Mouse (Mus musculus) layer of hippocampus, adult 2 months (tissue): ENCODE data around the gene Rab20. TPM values are rescaled to one million over a fixed set of nuclear protein-coding genes. Genes with fewer than 3 reads are reported as not detected.

Source experiments
- DNase-seq, 2 experiments: peaks; one replicate each; pipeline ENCODE4 v3.0.0; 2022; ENCODE audit warnings: low spot score in 2 of 2
- H3K27ac ChIP-seq: fragments of 200-600 bp; 2 replicates; pipeline ENCODE4 v1.8.1; 2022
- H3K4me3 ChIP-seq: fragments of 200-600 bp; 2 replicates; pipeline ENCODE4 v1.8.1; 2022; ENCODE audit warnings: mild to moderate bottlenecking
- CTCF ChIP-seq: fragments of 200-600 bp; conservative IDR thresholded peaks from 2 replicates; pipeline ENCODE4 v1.8.1; 2022; ENCODE audit warnings: antibody characterized with exemption, mild to moderate bottlenecking, moderate library complexity
- total RNA-seq, 2 experiments: library from RNA; stranded (reverse); gene quantifications; 2 replicates each; pipeline ENCODE4 v1.2.3; 2021

Rab20 gene
- total RNA-seq, 2 experiments from 2014 or later: not detected

DNA sequence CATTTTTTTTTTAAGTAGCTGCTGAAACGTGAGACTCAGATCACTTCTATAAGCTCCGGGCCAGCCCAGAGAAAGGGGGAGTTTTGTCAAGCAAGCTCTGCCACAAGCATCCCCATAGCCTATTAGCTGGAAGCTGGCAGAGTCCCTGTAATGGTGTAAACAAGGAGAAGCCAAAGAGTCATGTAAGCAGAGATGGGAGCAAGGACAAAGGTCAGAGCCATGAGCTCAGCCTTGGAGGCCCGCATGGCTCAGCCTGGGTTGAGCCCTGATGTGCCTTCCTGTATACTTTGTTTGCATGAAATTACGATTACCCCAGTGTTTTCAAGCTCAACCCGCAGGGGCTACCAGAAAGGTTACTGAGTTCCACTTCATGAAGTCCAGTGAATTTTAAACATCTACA is 19.5 kb downstream of the Rab20 start:
- H3K27ac ChIP-seq: no peak overlapping the region
- no peak overlapping the region for H3K4me3 ChIP-seq
- TF ChIP-seq CTCF: no peak
- no peak for DNase-seq

DNA sequence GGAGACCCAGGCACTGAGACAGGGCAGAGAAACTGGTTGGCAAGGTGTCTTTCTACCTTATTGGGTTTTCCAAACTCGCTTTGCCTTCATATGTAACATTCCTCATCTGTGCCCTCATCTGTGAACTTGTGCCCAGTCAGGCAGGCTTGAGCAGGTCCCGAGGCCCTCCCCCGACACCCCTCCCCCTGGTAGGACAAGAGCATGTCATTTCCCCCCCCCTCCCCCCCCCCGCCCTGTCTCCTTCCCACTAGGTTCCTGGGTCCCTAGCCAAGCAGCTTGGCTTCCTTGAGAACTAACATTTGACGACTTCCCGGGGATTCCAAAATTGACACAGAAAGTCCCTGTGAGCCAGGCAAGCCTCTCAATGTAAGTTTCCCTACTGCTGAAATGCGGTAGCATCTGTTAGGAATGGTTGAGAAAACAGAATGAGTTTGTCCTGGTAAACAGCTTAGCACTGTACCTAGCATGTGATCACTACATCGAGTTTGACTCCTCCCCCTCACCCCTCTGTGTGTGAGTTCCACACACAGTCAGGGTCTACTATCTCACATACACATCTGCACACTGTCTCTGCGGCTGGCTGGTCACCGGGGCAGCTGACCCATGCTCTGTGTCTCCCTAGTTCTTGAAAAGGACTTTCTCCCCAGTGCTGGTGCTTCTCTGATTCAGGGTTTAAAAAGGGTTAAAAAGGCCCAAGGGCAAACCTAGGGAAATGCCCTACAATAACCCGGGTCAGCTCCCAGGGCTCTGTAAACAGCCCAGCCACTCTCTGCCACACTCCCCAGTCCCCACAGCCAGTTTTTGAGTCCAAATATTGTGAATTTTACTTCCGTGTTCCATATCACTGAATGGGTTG is 20.3 kb downstream of the Rab20 start:
- no peak for TF ChIP-seq CTCF
- H3K4me3 ChIP-seq: no peak overlapping the region
- DNase-seq: no peak
- no peak overlapping the region for H3K27ac ChIP-seq

DNA sequence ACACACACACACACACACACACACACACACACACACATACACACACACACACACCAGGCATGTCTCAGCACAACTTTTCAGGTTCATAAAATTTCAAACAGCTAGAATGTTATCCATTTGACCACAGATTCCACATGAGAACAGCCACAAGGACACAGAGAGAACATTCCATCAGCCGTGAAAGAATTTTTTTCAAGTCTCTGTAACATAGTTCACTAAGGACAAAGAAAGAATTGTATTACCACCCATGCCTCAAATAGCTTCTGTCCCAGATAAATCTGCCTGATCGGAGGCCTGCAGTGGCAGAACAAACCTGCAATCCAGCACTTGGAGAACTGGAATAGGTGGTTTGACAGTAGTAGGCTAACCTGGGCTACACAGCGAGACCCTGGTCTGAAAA is 21.2 kb downstream of the Rab20 start:
- Histone ChIP-seq H3K4me3 (no peak overlapping the region), H3K27ac (no peak overlapping the region)
- DNase-seq: no peak
- TF ChIP-seq CTCF: no peak

DNA sequence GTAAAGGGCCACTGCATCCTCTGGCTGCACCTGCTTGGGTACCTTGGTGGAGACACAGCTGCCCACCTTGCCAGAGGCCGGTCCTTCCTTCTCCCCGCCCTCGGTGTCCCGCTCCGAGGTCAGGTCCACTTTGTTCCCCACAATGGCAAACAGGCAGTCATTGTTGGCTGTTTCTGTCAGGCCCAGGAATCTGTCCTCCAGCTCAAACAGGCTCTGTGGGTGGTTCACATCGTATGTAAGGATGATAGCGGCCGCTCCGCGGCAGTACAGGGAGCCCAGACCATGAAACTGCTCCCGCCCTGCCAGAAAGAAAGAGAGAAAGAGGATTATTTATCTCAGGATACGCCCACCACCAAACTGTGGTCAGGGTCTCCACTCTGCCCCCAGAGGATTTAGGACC is 24.3 kb downstream of the Rab20 start:
- Histone ChIP-seq H3K27ac (no peak overlapping the region), H3K4me3 (no peak overlapping the region)
- no peak for DNase-seq
- TF ChIP-seq CTCF: no peak

DNA sequence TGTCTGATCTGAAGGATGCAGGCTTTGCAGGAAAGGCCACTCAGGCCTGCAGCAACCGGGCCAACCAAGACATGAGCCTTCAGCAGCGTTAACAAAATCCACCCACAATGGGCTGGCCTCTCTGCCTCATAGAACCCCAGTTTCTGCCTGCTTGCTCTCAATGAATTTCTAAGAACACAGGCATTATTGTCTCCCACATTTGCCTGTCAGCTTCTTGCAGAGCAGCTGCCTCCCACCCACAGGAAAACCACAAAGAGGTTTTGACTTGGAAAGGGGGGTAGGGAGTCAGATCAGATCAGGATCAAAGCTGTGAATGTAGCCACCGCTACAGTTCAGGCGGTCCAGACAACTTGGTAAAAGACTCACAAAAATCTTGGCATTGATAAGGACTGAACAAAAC is 25.5 kb downstream of the Rab20 start:
- DNase-seq: no peak
- no peak for TF ChIP-seq CTCF
- no peak overlapping the region for H3K4me3 ChIP-seq
- peak overlapping the region; percentile 36; the same call in 1 of the 2 replicates for H3K27ac ChIP-seq

DNA sequence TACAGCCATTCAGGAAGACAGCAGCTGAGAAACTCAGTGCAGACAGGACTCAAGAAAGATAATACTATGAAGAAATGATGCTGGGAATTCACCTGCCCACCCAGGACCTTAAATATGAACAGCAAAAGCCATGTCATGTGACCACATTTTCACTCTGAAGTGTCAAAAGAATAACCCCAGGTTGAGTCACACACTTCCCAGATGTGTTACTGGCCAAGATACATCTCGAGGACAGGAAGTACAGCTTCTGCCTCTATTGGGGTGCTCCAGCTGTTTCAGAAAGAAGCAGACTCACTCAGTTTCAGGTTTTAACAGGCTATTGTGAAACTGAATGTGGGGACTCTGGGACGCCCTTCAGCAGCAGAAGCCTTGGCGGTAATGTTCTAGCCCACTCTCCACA is 26.0 kb downstream of the Rab20 start:
- Histone ChIP-seq H3K27ac (peak overlapping the region; percentile 36; the same call in 1 of the 2 replicates), H3K4me3 (no peak overlapping the region)
- TF ChIP-seq CTCF: no peak
- no peak for DNase-seq

DNA sequence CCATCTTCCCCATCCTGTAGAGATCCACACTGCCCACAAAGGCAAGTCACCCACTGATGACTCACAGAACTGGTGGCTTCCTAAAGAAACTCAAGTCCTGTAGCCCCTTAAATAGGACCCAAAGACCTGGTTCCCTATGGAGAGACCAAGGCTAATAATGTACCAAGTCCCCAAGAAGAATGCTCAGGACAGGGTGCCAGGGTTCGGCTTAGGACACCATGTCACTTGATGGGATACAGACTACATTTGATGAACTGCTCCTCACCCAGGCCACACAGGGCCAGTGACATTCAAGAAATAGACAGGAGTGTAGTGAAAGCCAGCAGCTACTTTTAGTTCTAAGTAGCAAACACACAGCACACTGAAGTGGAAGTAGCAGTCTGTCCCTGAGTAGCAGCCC is 26.4 kb downstream of the Rab20 start:
- Histone ChIP-seq H3K27ac (no peak overlapping the region), H3K4me3 (no peak overlapping the region)
- DNase-seq: no peak
- TF ChIP-seq CTCF: no peak

DNA sequence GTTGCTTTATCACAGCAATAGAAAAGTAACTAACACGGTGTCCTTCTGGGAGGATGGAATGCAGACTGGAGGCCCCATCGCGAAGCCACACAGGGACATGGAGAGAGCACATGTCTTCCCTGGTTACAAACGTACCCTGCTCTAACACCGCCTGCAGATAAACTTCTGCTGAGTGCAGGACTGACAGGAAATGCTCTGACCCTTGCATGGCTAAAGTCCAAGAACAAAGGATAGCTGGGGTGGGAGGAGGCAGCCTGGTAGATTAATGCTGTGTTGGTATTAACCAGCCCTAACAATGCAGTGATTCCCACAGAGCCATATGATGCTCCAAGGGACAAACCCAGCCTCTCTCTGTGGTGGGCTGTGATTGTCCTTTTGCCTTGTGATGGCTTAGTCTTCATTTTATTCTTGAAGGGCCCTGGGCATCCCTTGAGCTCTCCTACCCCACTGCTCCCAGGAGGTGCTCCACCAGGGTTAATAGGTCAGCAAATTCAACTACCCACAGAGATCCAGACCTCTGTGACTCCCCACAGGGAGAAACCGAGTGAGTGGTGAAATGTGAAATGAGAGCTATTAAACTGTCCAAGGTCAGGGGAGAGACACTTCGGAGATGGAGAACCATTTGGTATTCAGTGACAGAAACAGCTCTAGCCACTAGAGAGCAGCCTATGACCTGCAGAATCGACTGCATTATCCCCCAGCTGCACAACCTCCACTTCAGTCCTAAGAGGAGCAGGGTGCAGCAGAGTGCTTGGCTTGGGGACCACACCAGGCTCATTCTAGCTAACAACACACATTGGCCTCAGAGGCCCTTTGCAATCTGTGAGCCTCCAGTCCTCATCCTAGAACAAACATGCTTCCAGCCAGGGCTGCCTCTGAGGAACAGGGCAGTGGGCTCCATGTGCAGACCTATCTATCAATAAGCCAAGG is 28.1 kb downstream of the Rab20 start:
- peak; percentile 84 for TF ChIP-seq CTCF
- DNase-seq: peak in 1 of 2 experiments; percentile 44
- Histone ChIP-seq H3K27ac (no peak overlapping the region), H3K4me3 (no peak overlapping the region)

DNA sequence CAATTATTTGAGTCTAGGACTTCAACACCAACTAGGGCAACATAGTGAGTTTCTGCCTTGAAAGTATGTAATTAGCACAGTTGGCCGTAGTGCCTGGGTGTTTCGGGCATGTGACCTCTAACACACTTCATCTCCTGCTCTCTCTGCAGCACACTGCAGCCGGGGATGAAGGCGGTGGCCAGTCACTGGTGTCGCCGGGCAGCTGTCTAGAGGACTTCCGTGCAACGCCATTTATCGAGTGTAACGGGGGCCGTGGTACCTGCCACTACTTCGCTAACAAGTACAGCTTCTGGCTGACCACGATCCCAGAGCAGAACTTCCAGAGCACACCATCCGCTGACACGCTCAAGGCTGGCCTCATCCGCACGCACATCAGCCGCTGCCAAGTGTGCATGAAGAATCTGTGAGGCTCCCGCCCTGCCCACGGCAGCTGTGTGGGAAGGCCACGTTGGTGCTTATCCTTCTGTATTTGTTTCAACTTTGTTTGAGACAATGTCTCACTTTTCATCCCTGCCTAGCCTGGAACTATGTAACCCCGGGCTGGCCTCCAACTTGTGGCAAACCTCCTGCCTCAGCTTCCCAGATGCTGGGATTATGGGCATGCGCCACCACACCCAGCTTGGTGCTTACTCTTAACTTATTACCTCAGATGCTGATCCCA is 30.5 kb downstream of the Rab20 start:
- no peak overlapping the region for H3K27ac ChIP-seq
- no peak for DNase-seq
- TF ChIP-seq CTCF: no peak
- no peak overlapping the region for H3K4me3 ChIP-seq

DNA sequence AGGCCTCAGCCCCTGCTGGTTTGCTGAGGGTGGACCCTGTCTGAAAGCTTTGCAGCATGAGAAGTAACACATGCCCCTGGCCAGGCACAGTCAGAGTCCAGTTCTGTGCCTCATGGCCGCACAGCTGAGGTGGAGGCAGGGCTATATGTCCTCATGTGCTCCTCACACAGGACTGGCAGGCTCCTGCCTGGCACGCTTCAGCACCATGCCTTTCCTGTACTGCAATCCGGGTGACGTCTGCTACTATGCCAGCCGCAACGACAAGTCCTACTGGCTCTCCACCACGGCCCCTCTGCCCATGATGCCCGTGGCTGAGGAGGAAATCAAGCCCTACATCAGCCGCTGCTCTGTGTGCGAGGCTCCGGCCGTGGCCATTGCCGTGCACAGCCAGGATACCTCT is 32.7 kb downstream of the Rab20 start:
- Histone ChIP-seq H3K27ac (no peak overlapping the region), H3K4me3 (no peak overlapping the region)
- TF ChIP-seq CTCF: no peak
- DNase-seq: no peak

DNA sequence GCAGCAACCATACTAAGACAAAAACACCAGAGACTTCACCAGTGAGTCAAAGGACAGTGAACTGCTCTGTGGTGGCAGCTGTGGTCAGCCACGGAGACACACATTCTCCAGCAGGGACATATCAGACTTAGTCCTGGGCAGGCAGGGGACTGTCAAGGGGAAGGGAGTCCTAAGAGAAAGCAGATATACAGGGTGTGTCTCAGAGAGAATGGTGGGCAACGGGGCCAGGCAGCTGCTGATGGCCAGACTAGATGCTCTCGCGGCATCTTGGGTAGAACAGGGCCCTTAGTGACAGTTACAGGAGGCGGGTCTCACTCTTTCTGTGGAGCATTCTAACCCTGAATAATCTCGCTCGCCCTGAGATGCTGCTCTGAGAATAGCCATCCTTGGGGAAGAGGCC is 34.3 kb downstream of the Rab20 start:
- DNase-seq: no peak
- no peak overlapping the region for H3K27ac ChIP-seq
- TF ChIP-seq CTCF: no peak
- no peak overlapping the region for H3K4me3 ChIP-seq

DNA sequence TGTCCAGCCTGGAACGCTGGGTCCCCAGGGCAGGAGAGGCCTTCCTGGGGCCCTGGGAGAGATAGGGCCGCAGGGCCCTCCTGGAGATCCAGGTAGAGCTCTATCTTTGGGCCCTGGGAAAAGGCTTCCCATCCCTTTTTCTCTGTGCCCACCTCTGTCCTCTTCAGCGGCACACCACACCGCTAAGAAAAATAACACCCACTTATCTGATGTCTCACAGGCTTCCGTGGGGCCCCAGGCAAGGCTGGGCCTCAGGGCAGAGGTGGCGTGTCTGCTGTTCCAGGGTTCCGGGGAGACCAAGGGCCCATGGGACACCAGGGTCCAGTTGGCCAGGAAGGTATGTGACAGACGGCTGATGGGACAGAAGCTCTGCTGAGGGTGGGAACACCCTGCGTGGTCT is 34.9 kb downstream of the Rab20 start:
- Histone ChIP-seq H3K4me3 (no peak overlapping the region), H3K27ac (no peak overlapping the region)
- TF ChIP-seq CTCF: no peak
- DNase-seq: no peak

DNA sequence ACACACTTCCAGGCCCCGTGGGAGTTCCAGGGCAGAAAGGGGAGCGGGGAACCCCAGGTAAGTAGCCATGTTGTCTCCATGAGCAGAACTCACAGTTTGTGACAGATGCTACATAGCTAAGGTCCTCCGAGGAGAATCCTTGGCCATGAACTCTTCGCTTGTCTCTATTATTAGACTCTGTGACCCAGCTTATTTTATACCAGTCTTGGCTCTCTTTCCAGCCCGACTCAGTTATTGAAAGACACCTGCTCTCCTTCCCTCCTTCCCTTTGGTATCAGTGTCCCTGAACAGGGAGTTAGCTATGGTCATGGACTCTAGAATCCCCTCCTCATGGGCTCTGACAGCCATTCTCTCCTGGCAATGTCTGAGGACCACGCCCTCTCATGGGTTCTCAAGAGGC is 37.2 kb downstream of the Rab20 start:
- TF ChIP-seq CTCF: no peak
- Histone ChIP-seq H3K27ac (no peak overlapping the region), H3K4me3 (no peak overlapping the region)
- DNase-seq: no peak
